Mouse (Mus musculus): Measurements from ENCODE around the gene Slc6a16.

Slc6a16 gene

GRCm38 (mm10) chr7:45313495-45313894, 72.6 kb downstream of the Slc6a16 start:
- DNase-seq, result no peak

- DNase-seq, result no peak
These were observed 74.4 kb downstream of the Slc6a16 start for GRCm38 (mm10) chr7:45315182-45315701.

GRCm38 (mm10) chr7:45316536-45316935, 75.7 kb downstream of the Slc6a16 start:
- DNase-seq, result no peak

- no peak for DNase-seq
These were observed 81.4 kb downstream of the Slc6a16 start for GRCm38 (mm10) chr7:45322245-45322644.

Measured in cerebellum, adult 9-10 months (tissue).